Mouse (Mus musculus): ENCODE measurements around the gene Jmjd1c. TPM values are rescaled to one million over a fixed set of nuclear protein-coding genes. Genes with fewer than 3 reads are reported as not detected.

Jmjd1c gene
- total RNA-seq, 1 experiment from 2014 or later = 167 TPM

GRCm38 (mm10) chr10:67151766-67152165, 55.8 kb downstream of the Jmjd1c start:
- ATAC-seq (replicated peaks in 1 of 2; ENCODE audit: insufficient read depth in 1 of 2, low FRiP score in 2 of 2, low TSS enrichment in 1 of 2, low read depth in 1 of 2, poor library complexity in 2 of 2, severe bottlenecking in 2 of 2) = no peak

GRCm38 (mm10) chr10:67154647-67155046, 58.7 kb downstream of the Jmjd1c start:
- ATAC-seq (replicated peaks in 1 of 2; ENCODE audit: insufficient read depth in 1 of 2, low FRiP score in 2 of 2, low TSS enrichment in 1 of 2, low read depth in 1 of 2, poor library complexity in 2 of 2, severe bottlenecking in 2 of 2) = no peak

- no peak for ATAC-seq (replicated peaks in 1 of 2; ENCODE audit: insufficient read depth in 1 of 2, low FRiP score in 2 of 2, low TSS enrichment in 1 of 2, low read depth in 1 of 2, poor library complexity in 2 of 2, severe bottlenecking in 2 of 2)
Measured at GRCm38 (mm10) chr10:67174049-67174448, 78.1 kb downstream of the Jmjd1c start.

GRCm38 (mm10) chr10:67176031-67176430, 80.1 kb downstream of the Jmjd1c start:
- no peak for ATAC-seq (replicated peaks in 1 of 2; ENCODE audit: insufficient read depth in 1 of 2, low FRiP score in 2 of 2, low TSS enrichment in 1 of 2, low read depth in 1 of 2, poor library complexity in 2 of 2, severe bottlenecking in 2 of 2)

GRCm38 (mm10) chr10:67176932-67177331, 81.0 kb downstream of the Jmjd1c start:
- ATAC-seq (replicated peaks in 1 of 2; ENCODE audit: insufficient read depth in 1 of 2, low FRiP score in 2 of 2, low TSS enrichment in 1 of 2, low read depth in 1 of 2, poor library complexity in 2 of 2, severe bottlenecking in 2 of 2) = no peak

GRCm38 (mm10) chr10:67177410-67177809, 81.5 kb downstream of the Jmjd1c start:
- ATAC-seq (replicated peaks in 1 of 2; ENCODE audit: insufficient read depth in 1 of 2, low FRiP score in 2 of 2, low TSS enrichment in 1 of 2, low read depth in 1 of 2, poor library complexity in 2 of 2, severe bottlenecking in 2 of 2) = no peak

GRCm38 (mm10) chr10:67180021-67180420, 84.1 kb downstream of the Jmjd1c start:
- ATAC-seq (replicated peaks in 1 of 2; ENCODE audit: insufficient read depth in 1 of 2, low FRiP score in 2 of 2, low TSS enrichment in 1 of 2, low read depth in 1 of 2, poor library complexity in 2 of 2, severe bottlenecking in 2 of 2) = no peak

GRCm38 (mm10) chr10:67180799-67181198, 84.9 kb downstream of the Jmjd1c start:
- no peak for ATAC-seq (replicated peaks in 1 of 2; ENCODE audit: insufficient read depth in 1 of 2, low FRiP score in 2 of 2, low TSS enrichment in 1 of 2, low read depth in 1 of 2, poor library complexity in 2 of 2, severe bottlenecking in 2 of 2)

- peak; percentile 39 to 47 for ATAC-seq (replicated peaks in 1 of 2; ENCODE audit: insufficient read depth in 1 of 2, low FRiP score in 2 of 2, low TSS enrichment in 1 of 2, low read depth in 1 of 2, poor library complexity in 2 of 2, severe bottlenecking in 2 of 2)
Measured at GRCm38 (mm10) chr10:67182651-67183050, 86.7 kb downstream of the Jmjd1c start.

GRCm38 (mm10) chr10:67183086-67183485, 87.2 kb downstream of the Jmjd1c start:
- no peak for ATAC-seq (replicated peaks in 1 of 2; ENCODE audit: insufficient read depth in 1 of 2, low FRiP score in 2 of 2, low TSS enrichment in 1 of 2, low read depth in 1 of 2, poor library complexity in 2 of 2, severe bottlenecking in 2 of 2)

- ATAC-seq (replicated peaks in 1 of 2; ENCODE audit: insufficient read depth in 1 of 2, low FRiP score in 2 of 2, low TSS enrichment in 1 of 2, low read depth in 1 of 2, poor library complexity in 2 of 2, severe bottlenecking in 2 of 2) = no peak
Measured at GRCm38 (mm10) chr10:67184441-67185070, 88.6 kb downstream of the Jmjd1c start.

GRCm38 (mm10) chr10:67185491-67186081, 89.7 kb downstream of the Jmjd1c start:
- peak; percentile 88 to 92 for ATAC-seq (replicated peaks in 1 of 2; ENCODE audit: insufficient read depth in 1 of 2, low FRiP score in 2 of 2, low TSS enrichment in 1 of 2, low read depth in 1 of 2, poor library complexity in 2 of 2, severe bottlenecking in 2 of 2)

GRCm38 (mm10) chr10:67186489-67186888, 90.6 kb downstream of the Jmjd1c start:
- ATAC-seq (replicated peaks in 1 of 2; ENCODE audit: insufficient read depth in 1 of 2, low FRiP score in 2 of 2, low TSS enrichment in 1 of 2, low read depth in 1 of 2, poor library complexity in 2 of 2, severe bottlenecking in 2 of 2) = no peak

GRCm38 (mm10) chr10:67187001-67187453, 91.1 kb downstream of the Jmjd1c start:
- no peak for ATAC-seq (replicated peaks in 1 of 2; ENCODE audit: insufficient read depth in 1 of 2, low FRiP score in 2 of 2, low TSS enrichment in 1 of 2, low read depth in 1 of 2, poor library complexity in 2 of 2, severe bottlenecking in 2 of 2)

GRCm38 (mm10) chr10:67187952-67188351, 92.0 kb downstream of the Jmjd1c start:
- no peak for ATAC-seq (replicated peaks in 1 of 2; ENCODE audit: insufficient read depth in 1 of 2, low FRiP score in 2 of 2, low TSS enrichment in 1 of 2, low read depth in 1 of 2, poor library complexity in 2 of 2, severe bottlenecking in 2 of 2)

- ATAC-seq (replicated peaks in 1 of 2; ENCODE audit: insufficient read depth in 1 of 2, low FRiP score in 2 of 2, low TSS enrichment in 1 of 2, low read depth in 1 of 2, poor library complexity in 2 of 2, severe bottlenecking in 2 of 2) = no peak
Measured at GRCm38 (mm10) chr10:67189057-67189456, 93.1 kb downstream of the Jmjd1c start.

- ATAC-seq (replicated peaks in 1 of 2; ENCODE audit: insufficient read depth in 1 of 2, low FRiP score in 2 of 2, low TSS enrichment in 1 of 2, low read depth in 1 of 2, poor library complexity in 2 of 2, severe bottlenecking in 2 of 2) = 0 out of 4 replicates have a peak, but pooled peaks of 1 of the 2 experiments have one; percentile 26
Measured at GRCm38 (mm10) chr10:67190261-67190660, 94.3 kb downstream of the Jmjd1c start.

GRCm38 (mm10) chr10:67192366-67192765, 96.4 kb downstream of the Jmjd1c start:
- no peak for ATAC-seq (replicated peaks in 1 of 2; ENCODE audit: insufficient read depth in 1 of 2, low FRiP score in 2 of 2, low TSS enrichment in 1 of 2, low read depth in 1 of 2, poor library complexity in 2 of 2, severe bottlenecking in 2 of 2)

Measured in hematopoietic stem cell, adult 5-6 weeks (primary cell).